Mouse (Mus musculus): ENCODE data around the gene P2rx3.

P2rx3 gene

DNA sequence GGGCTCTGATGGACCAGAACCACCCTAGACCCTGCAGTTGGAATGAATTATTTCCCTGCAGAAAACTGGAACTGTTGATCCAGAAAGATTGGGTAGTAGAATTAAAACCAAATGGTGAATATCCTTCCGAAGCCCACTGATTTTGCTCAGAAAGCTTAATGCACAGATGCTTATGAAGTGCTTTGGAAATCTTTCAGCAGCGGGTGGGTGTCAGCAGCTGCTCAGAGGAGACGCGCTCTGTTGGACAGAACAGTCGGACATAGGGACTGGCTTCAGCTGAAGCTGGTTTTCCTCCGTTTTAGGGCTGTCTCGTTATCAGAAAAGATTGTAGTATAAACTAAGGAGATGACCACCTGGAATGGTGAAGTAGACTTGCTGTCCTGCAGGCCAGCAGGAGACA, 6.4 kb upstream of the P2rx3 start:
- no peak for DNase-seq (ENCODE audit: low spot score)

GRCm38 (mm10) chr2:85038336-85038735, 1.1 kb upstream of the P2rx3 start:
- DNase-seq (ENCODE audit: low spot score) = no peak

- no peak for DNase-seq (ENCODE audit: low spot score)
Measured at GRCm38 (mm10) chr2:85036507-85037046, 685 bp downstream of the P2rx3 start.

DNA sequence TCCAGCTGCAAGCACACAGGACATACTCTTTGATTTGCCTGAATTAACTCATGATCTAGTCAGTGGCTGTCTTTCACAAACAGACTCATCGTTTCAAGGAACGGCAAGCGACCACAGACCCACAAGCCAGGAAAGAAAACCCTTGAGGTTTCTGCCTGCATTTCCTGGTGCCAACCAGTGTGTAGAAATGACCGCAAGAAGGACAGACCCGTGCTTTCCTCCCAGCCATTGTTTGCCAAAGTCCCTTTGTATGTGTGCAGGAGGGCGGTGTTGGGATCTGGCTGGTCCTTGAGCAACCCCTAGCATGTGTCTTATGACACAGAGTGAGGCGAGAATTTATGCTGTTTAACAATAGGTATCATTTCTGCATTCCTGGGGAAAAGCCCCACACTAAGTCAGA, 3.1 kb downstream of the P2rx3 start:
- DNase-seq (ENCODE audit: low spot score) = no peak

GRCm38 (mm10) chr2:85033121-85033520, 4.1 kb downstream of the P2rx3 start:
- DNase-seq (ENCODE audit: low spot score) = no peak

- DNase-seq (ENCODE audit: low spot score) = no peak
Measured at GRCm38 (mm10) chr2:85030989-85031388, 6.3 kb downstream of the P2rx3 start.

DNA sequence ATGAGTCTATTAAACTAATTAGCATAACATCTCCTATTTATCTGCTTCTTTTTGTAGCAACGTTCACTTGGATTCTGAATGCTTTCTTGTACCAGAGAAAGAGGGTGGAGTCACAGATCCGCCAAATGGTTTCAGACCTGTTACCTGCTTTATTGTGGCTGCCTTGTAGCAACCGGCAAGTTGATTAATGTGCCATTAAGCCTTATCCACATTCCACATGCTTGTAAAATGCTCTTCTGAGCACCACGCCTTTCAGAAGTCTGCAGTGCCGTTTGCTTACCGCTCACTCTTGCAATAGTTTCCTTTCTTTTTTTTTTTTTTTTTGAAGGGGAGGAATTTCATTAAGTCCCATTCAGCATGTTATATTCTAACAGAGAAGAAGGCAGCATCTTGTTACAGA, 7.4 kb downstream of the P2rx3 start:
- no peak for DNase-seq (ENCODE audit: low spot score)

DNA sequence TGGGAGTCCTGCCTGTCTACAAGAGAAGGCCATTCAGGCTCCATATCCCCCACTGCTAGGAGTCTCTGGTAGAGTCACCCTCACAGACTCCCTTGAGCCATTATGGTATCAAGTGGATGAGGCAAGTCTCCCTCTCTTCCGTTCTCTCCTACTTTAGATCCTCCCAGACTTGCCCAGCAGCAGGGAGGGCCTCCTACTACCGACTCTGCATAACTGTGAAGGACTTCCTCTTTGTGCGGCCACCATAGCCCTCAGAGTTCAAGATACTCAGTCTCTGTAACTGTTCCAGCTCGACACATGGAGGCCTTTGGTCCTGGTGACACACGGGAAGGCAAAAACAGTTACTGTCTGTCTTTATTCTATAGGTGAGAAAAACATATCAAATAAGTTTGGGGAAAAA, 10.0 kb downstream of the P2rx3 start:
- DNase-seq (ENCODE audit: low spot score) = no peak

- DNase-seq (ENCODE audit: low spot score) = no peak
Measured at GRCm38 (mm10) chr2:85026178-85026577, 11.1 kb downstream of the P2rx3 start.

GRCm38 (mm10) chr2:85022043-85022442, 15.2 kb downstream of the P2rx3 start:
- no peak for DNase-seq (ENCODE audit: low spot score)

DNA sequence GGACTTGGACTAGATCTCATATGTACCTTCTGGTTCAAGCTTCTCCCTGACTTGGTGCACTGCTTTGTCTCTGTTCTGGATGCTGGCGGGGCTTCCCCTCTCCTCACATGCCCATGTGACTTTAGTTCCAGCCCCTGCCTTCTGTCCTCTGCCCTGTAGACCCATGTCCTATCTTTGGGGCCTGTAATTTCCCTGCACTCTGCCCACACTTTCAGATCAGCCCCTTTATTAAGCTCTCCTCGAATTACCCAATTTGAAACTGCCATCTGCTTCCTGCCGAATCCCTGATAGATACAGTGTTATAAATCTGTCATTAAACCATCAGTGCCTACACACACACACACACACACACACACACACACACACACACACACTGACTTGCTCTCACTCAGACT, 22.7 kb downstream of the P2rx3 start:
- DNase-seq (ENCODE audit: low spot score) = peak; percentile 43

DNA sequence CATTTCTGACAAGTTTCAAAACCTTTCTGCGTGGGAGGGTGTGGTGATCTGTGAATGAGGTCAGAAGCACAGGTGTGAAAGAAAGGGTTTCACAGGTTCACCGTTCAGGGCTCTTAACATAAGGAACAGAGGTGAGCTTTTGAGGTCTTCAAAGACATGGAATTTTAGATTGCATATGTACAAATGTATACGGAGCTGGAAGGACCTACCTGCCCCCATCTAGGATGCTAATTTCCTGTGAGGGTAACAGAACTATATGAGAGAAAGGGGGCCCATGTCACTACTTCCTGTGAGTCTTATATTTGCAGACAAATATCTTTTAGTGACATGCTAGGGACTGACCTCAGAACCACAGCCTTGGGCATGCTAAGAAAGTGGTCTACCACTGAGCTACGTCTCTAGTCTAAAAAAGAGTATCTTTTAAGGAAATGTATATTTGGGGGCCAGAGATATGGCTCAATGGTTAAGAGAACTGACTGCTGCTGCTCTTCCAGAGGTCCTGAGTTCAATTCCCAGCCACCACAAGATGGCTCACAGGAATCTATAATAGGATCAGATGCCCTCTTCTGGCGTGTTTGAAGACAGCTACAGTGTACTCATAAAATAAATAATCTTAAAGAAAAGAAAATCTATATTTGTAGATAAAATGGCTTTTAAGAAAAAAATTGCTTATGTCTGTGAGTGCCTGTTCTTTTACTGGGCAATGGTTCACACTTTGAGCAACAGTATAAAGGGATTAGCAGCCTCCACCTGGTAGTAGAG, 23.3 kb downstream of the P2rx3 start:
- DNase-seq (ENCODE audit: low spot score) = no peak

DNA sequence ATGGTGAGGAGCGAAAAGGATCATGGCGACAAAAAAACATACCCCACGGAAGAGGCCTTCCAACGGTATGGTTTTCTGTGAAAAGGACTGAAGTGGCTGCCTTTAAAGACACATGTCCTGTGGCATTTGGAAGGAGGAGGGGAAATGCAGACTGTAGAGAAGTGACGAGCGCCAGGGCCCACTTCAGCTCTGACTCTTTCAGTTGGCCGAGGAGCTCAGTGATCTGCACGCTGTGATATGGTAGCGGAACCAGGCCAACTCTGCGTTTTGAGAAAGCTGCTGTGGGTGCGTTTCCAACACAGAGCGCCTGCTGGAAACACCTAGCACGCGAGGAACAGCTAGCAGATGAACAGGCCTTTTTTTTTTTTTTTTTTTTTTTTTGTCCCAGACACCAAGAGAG, 24.6 kb downstream of the P2rx3 start:
- peak; percentile 28 for DNase-seq (ENCODE audit: low spot score)

- no peak for DNase-seq (ENCODE audit: low spot score)
Measured at GRCm38 (mm10) chr2:85011906-85012604, 25.2 kb downstream of the P2rx3 start.

GRCm38 (mm10) chr2:85009212-85009611, 28.1 kb downstream of the P2rx3 start:
- DNase-seq (ENCODE audit: low spot score) = no peak

GRCm38 (mm10) chr2:85007729-85008128, 29.5 kb downstream of the P2rx3 start:
- DNase-seq (ENCODE audit: low spot score) = no peak

GRCm38 (mm10) chr2:85006600-85006999, 30.7 kb downstream of the P2rx3 start:
- DNase-seq (ENCODE audit: low spot score) = no peak

DNA sequence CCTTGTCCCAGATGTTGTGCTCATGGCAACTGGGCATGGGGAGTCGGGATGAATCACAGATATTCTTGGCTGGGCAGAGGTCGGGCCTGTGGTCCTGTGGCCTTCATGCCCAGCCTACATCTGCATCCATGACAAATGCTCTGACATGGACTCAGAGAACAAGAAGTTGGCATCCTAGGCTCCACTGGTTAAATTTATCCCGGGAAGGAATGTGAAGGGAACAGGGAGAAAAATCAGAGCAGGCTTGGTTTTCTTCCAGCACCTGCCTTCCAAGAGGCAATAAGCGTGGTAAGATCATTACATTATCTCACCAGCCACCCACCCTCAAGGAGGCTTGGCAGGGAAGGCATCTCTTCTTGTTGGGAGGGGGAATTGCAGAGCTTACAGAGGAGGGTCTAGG, 32.9 kb downstream of the P2rx3 start:
- peak; percentile 23 for DNase-seq (ENCODE audit: low spot score)

DNA sequence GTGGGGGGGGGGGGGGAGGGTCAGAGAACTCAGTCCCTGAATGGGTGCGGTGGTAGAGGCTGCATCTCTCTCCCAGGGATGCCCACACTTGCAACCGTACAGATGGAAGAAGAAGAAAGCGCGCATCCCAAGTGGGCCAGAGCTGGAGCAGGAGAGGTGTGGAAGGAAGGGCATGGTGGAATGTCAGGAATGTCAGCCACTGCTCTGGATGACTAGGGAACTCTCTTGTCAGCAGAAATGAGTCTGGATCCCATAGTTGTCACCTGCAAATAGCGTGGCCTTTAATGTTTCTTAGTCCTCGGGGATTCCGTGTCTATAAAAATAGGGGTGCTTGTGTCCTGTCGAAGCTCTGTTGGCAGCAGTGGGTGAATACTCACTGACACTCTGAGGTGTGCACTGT, 34.7 kb downstream of the P2rx3 start:
- DNase-seq (ENCODE audit: low spot score) = no peak

DNA sequence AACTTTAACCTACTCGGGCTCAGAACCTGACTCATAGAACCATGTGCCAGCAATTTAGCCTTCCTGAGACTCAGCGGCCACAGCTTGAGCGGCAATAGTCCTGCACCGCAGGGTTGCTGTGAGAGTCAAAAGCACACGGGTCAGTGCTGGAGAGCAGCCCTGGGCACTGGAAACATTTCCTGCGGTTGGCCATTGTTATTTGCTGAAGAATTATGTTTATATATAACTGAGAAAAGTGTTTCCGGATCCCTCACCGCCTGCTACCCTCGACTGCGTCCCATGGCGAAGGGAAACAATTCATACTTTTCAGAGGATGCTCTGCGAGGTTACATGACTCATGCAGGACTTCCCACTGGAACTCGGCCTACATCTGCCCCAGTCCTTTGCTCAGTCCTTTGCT, 35.8 kb downstream of the P2rx3 start:
- no peak for DNase-seq (ENCODE audit: low spot score)

DNA sequence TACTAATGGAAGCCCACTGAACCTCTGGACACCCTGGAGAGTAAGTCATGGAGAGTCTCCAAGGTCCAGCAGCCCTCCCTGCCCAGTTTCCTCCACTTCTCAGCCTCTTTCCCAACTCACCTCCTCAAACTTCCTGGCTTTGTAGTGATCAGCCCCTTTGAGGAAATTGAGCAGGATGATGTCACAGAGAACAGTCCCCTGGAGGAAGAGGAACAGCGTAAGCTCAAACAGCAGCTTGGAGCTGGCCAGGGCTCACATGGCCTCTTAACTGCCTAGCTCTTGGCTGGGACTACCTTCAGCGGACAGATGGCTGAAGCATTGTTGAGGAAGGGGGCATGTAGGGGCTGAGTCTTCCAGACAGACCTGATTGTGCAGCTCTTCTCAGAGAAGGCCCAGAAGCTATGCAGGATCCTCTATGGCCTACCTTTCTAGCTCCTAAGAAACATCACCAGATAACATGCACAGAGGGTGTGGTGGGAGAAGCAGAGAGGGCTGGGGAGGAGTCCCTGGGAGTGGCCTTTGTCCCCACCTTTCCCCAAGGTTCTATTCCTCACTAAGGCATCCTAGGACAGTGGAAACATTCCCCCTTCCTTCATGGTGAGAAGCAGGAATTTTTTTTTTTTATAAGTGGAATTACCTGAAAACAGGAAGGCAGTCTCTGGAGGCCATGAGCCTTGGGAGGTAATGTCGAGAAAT, 37.6 kb downstream of the P2rx3 start:
- DNase-seq (ENCODE audit: low spot score) = no peak

GRCm38 (mm10) chr2:84996376-84996775, 40.9 kb downstream of the P2rx3 start:
- no peak for DNase-seq (ENCODE audit: low spot score)

- no peak for DNase-seq (ENCODE audit: low spot score)
Measured at GRCm38 (mm10) chr2:84987930-84988329, 49.3 kb downstream of the P2rx3 start, which contains the start of gene Prg3. Prg3 (plus strand) TSS chr2:84988215.

Measured in layer of hippocampus, adult 11-12 months (tissue).